Mouse (Mus musculus) testis, adult 2 months (tissue): Measurements from ENCODE around the gene Axin2. TPM values are rescaled to one million over a fixed set of nuclear protein-coding genes. Genes with fewer than 3 reads are reported as not detected.

Experiments
- H3K27ac ChIP-seq: fragments of 200-500 bp; 2 replicates; pipeline ENCODE4 v1.5.1; 2012; ENCODE audit warnings: low read depth, low read length; ENCODE audit not compliant: control insufficient read depth, insufficient read depth
- H3K27me3 ChIP-seq: fragments of 200-500 bp; 2 replicates; pipeline ENCODE4 v1.6.1; 2012; ENCODE audit warnings: mild to moderate bottlenecking, low read length, moderate library complexity; ENCODE audit not compliant: control insufficient read depth, insufficient read depth
- H3K36me3 ChIP-seq: fragments of 200-500 bp; 2 replicates; pipeline ENCODE4 v1.6.1; 2012; ENCODE audit warnings: mild to moderate bottlenecking, low read length; ENCODE audit not compliant: control insufficient read depth, insufficient read depth
- H3K4me1 ChIP-seq: fragments of 200-500 bp; 2 replicates; pipeline ENCODE4 v1.6.1; 2012; ENCODE audit warnings: low read length; ENCODE audit not compliant: control insufficient read depth, insufficient read depth
- H3K4me3 ChIP-seq: fragments of 200-500 bp; 2 replicates; pipeline ENCODE4 v1.5.1; 2012; ENCODE audit warnings: low read depth, mild to moderate bottlenecking, low read length, moderate library complexity, mixed read lengths; ENCODE audit not compliant: control insufficient read depth
- CTCF ChIP-seq: fragments of 200-500 bp; IDR thresholded peaks from 2 replicates; pipeline ENCODE4 v1.5.1; 2012; ENCODE audit warnings: low read depth, mild to moderate bottlenecking, inconsistent platforms, low read length, moderate library complexity; ENCODE audit not compliant: control insufficient read depth, insufficient read depth, insufficient replicate concordance
- POLR2A ChIP-seq: fragments of 200-500 bp; IDR thresholded peaks from 2 replicates; pipeline ENCODE4 v1.6.1; 2012; ENCODE audit warnings: low read depth, mild to moderate bottlenecking, inconsistent platforms, low read length, moderate library complexity; ENCODE audit not compliant: control insufficient read depth
- polyA plus RNA-seq: library from polyadenylated mRNA; depleted of rRNA; stranded (reverse); fragments of >200 nt; gene quantifications from 2 replicates; pipeline ENCODE4 v1.2.3, GENCODE M21; 2012

Gene Axin2
- polyA plus RNA-seq, 1 experiment = 1.9 TPM

GRCm38 (mm10) chr11:108885276-108885896, 34.8 kb upstream of the Axin2 start:
- Histone ChIP-seq H3K27ac (no peak overlapping the region), H3K4me1 (peaks cover 14% of the 10 kb centered on the region), H3K36me3 (no peaks in the 10 kb centered on the region), H3K27me3 (no peaks in the 10 kb centered on the region), H3K4me3 (no peak overlapping the region)
- TF ChIP-seq CTCF = no peak
- no peak for TF ChIP-seq POLR2A

GRCm38 (mm10) chr11:108886060-108886459, 34.1 kb upstream of the Axin2 start:
- no peaks in the 10 kb centered on the region for H3K27me3 ChIP-seq
- no peak overlapping the region for H3K27ac ChIP-seq
- TF ChIP-seq POLR2A = no peak
- TF ChIP-seq CTCF = no peak
- H3K4me1 ChIP-seq = peaks cover 20% of the 10 kb centered on the region
- no peak overlapping the region for H3K4me3 ChIP-seq
- no peaks in the 10 kb centered on the region for H3K36me3 ChIP-seq

GRCm38 (mm10) chr11:108889121-108889520, 31.0 kb upstream of the Axin2 start:
- H3K4me1 ChIP-seq = peaks cover 30% of the 10 kb centered on the region
- H3K4me3 ChIP-seq = peak overlapping the region; percentile 33; the same call in 1 of the 2 replicates
- H3K27me3 ChIP-seq = no peaks in the 10 kb centered on the region
- no peaks in the 10 kb centered on the region for H3K36me3 ChIP-seq
- H3K27ac ChIP-seq = no peak overlapping the region
- TF ChIP-seq CTCF = peak; percentile 50; the same call in 1 of the 2 replicates
- no peak for TF ChIP-seq POLR2A

- TF ChIP-seq POLR2A (no peak), CTCF (no peak)
- peaks cover 26% of the 10 kb centered on the region for H3K4me1 ChIP-seq
- no peaks in the 10 kb centered on the region for H3K27me3 ChIP-seq
- peak overlapping the region; percentile 76 for H3K4me3 ChIP-seq
- peak overlapping the region; percentile 77 for H3K27ac ChIP-seq
- no peaks in the 10 kb centered on the region for H3K36me3 ChIP-seq
These were observed 29.6 kb upstream of the Axin2 start for GRCm38 (mm10) chr11:108890544-108890943.

GRCm38 (mm10) chr11:108891111-108891870, 28.9 kb upstream of the Axin2 start:
- H3K4me1 ChIP-seq = peaks cover 22% of the 10 kb centered on the region
- H3K27me3 ChIP-seq = no peaks in the 10 kb centered on the region
- TF ChIP-seq POLR2A = peak; percentile 26; the same call in 1 of the 2 replicates
- TF ChIP-seq CTCF = no peak
- H3K36me3 ChIP-seq = no peaks in the 10 kb centered on the region
- H3K4me3 ChIP-seq = peak overlapping the region; percentile 83
- H3K27ac ChIP-seq = peak overlapping the region; percentile 82

GRCm38 (mm10) chr11:108891871-108892380, 28.2 kb upstream of the Axin2 start:
- Histone ChIP-seq H3K27ac (peak overlapping the region; percentile 42), H3K27me3 (no peaks in the 10 kb centered on the region), H3K4me3 (peak overlapping the region; percentile 83), H3K36me3 (no peaks in the 10 kb centered on the region), H3K4me1 (peaks cover 22% of the 10 kb centered on the region)
- TF ChIP-seq POLR2A (no peak), CTCF (no peak)

GRCm38 (mm10) chr11:108892406-108892805, 27.7 kb upstream of the Axin2 start:
- TF ChIP-seq POLR2A = no peak
- TF ChIP-seq CTCF = no peak
- Histone ChIP-seq H3K27ac (no peak overlapping the region; the same call in 1 of the 2 replicates), H3K36me3 (no peaks in the 10 kb centered on the region), H3K4me3 (peak overlapping the region; percentile 27), H3K4me1 (peaks cover 22% of the 10 kb centered on the region), H3K27me3 (no peaks in the 10 kb centered on the region)
